Mouse (Mus musculus) Muller cell, postnatal 12 days (primary cell): ENCODE results near the gene Lnpk.

Source experiments
- DNase-seq: peaks from one replicate; pipeline ENCODE4 v3.0.0-alpha.2; 2015; ENCODE audit errors: inconsistent ontology term

Lnpk gene

DNA sequence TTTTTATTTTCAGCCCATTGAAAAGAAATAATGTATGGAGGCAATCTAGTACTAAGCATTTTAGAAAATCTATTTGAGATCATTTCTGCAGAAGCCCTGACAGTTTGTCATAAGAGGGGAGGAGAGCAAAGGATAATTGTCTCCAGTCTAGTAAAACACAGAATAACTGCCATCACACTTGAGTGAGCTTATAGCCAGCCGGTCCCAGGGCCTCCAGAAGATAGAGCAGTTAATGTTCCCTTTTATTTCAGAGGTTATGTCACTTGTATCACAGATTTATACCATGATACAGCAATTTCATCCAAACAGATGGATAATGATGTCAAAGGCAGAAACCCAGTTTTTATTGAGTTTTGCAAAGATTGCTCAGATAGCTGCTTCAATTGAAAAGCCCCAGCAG, 89.0 kb downstream of the Lnpk start:
- DNase-seq = no peak

DNA sequence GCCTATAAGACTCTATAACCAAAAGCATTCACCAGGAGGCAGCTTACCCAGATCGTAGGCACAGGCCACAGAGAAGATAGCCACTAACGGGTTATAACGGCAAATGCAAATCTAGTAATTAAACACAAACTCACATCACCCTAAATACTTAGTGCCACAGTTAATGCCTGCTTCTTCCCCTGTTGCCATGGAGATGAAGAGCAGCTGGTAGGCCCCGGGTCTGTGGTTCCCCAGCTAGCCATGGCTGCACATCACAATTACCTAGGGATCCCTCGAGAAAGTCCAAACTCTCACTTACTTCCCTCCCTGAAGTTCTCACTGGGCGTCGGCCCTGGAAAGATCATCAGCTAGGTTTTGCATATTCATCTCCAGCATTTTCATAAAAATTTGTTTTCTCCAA, 90.8 kb downstream of the Lnpk start:
- DNase-seq = no peak

DNA sequence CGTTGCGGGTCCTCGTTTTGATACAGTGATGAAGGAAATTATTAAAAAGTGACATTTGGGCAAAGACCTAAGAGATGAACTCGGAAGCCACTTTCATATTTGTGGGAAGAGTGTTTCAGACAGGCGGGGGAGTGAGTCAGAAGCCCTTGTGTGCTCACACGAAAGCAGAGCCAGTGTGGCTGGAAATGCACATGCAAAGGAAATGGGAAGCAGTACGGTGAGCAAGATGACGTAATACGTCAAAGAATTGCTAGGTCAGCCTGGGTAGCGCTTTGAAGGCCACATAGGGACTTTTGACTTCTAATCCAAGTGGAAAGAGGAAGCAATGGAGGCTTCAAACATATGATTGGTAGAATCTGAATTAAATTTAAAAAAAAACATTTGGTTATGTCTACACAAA, 96.6 kb downstream of the Lnpk start:
- DNase-seq = no peak

DNA sequence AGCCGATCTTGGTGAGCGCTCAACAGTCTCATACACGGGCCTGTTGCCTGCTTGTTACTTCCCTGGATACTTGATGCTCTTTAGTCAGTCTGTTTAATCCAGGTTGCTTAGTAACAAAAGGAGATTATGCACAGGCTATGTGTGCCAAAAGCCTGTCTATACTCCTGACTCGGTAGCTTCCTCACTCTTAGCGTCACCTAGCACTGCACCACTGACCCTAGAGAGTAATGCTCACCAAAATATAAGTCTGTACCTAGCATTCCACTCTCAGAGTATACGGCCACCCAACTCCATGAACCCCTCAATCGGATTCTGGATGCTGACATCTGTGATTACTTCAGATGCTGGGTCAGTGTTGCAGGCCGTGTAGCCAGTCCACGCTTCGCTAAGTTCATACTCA, 97.1 kb downstream of the Lnpk start:
- no peak for DNase-seq
